In the genomic region with DNA sequence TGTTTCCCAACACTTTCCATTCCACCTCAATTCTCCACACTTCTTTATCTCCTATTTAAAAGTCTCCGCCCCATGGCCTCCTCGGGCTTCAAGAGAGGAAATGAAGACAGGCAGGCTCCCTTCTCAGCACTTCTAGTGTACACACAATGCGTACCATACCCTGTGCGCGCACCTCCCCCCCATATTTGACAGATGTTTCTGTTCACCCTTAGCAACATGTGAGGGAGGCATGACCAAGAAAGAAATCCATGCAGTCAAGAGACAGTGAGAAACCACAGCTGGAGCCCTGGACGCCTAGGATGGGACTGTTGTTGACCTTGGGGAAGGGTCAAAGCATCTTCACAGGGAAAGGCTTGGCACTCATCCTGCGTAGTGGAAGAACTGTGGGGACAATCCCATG, we compare ENCODE assay signal across 29 mouse cellular contexts.
A peak's percentile ranks its signal among the peaks of the same experiment; 100 is the strongest.
DNase-seq lines count a peak whose midpoint lies in the region; ATAC-seq and TF ChIP-seq lines count a peak whose summit lies in the region.
"Had no signal": no experiment of that assay in that cellular context is flagged by ENCODE, and none has a peak within 500 bp of the region (broad histone marks: within the 10 kb centered on the region; RNA-seq: fewer than 3 reads in every experiment).

No protein-coding gene starts in this region.

- no peak for DNase-seq in kidney, adult 18-20 months
- DNase-seq in lung, embryonic 14.5 days: peak; percentile 64
- no peak for DNase-seq in lung, adult 2 months
- DNase-seq in lung, postnatal 0 days (ENCODE audit: low spot score): peak; percentile 60
- peak; percentile 12 for DNase-seq in lung, postnatal 36 days
- no peak for DNase-seq in left cerebral cortex, adult 2 months (ENCODE audit: extremely low spot score in 1 of 2, low spot score in 2 of 2)
- DNase-seq: adrenal gland, postnatal 36 days; cerebellum, adult 18-20 months; cerebellum, postnatal 10 days; heart, adult 2 months; heart, postnatal 10 days; layer of hippocampus, adult 9-11 months; liver; midbrain, embryonic 14.5 days; retina, postnatal 1 day; right cerebral cortex, postnatal 14 days; thymus, adult 2 months; thymus, postnatal 36 days had no signal

- no peak overlapping the region for H3K9ac ChIP-seq in kidney, embryonic 16.5 days (replicated peaks; ENCODE audit: low read length)
- no peak overlapping the region for H3K9ac ChIP-seq in lung, embryonic 14.5 days
- H3K9ac ChIP-seq in lung, postnatal 0 days (replicated peaks; ENCODE audit: low read depth): no peak overlapping the region
- H3K9ac ChIP-seq: embryonic facial prominence, embryonic 13.5 days; heart, embryonic 13.5 days; liver, embryonic 14.5 days; neural tube, embryonic 15.5 days had no signal

- TF ChIP-seq POLR2A in lung, adult 2 months (IDR thresholded peaks at IDR 0.05; ENCODE audit: borderline replicate concordance, extremely low read depth, low read depth, low read length): no peak

- no peak overlapping the region for H3K27ac ChIP-seq in kidney, embryonic 16.5 days (ENCODE audit: low read length)
- no peak overlapping the region for H3K27ac ChIP-seq in lung, embryonic 14.5 days (ENCODE audit: low read depth)
- H3K27ac ChIP-seq in lung, postnatal 0 days (ENCODE audit: low read length): no peak overlapping the region
- no peak overlapping the region for H3K27ac ChIP-seq in left cerebral cortex, adult 2 months
- H3K27ac ChIP-seq: embryonic facial prominence, embryonic 13.5 days; forebrain, embryonic 10.5 days; heart, adult 2 months; heart, embryonic 13.5 days; hindbrain, embryonic 10.5 days; liver, embryonic 14.5 days; macrophage; neural tube, embryonic 15.5 days had no signal

- no peak for TF ChIP-seq CTCF in lung, embryonic 14.5 days (IDR thresholded peaks at IDR 0.05; ENCODE audit: low read depth)
- TF ChIP-seq CTCF in lung, adult 2 months (IDR thresholded peaks at IDR 0.05; ENCODE audit: insufficient read depth, low read length): no peak
- no peak for TF ChIP-seq CTCF in lung, postnatal 0 days (IDR thresholded peaks at IDR 0.05)
- TF ChIP-seq CTCF in left cerebral cortex, adult 2 months (IDR thresholded peaks at IDR 0.05): no peak

- 0 out of 2 replicates have a peak, but pooled peaks cover 4% of the 10 kb centered on the region for H3K4me1 ChIP-seq in kidney, embryonic 16.5 days (ENCODE audit: insufficient read depth, low read length)
- no peaks in the 10 kb centered on the region for H3K4me1 ChIP-seq in lung, embryonic 14.5 days (ENCODE audit: insufficient read depth)
- no peaks in the 10 kb centered on the region for H3K4me1 ChIP-seq in lung, adult 2 months (ENCODE audit: control insufficient read depth, insufficient read depth, low read length)
- H3K4me1 ChIP-seq in lung, postnatal 0 days (ENCODE audit: insufficient read depth, low read depth, low read length): no peaks in the 10 kb centered on the region
- H3K4me1 ChIP-seq: forebrain, embryonic 10.5 days; heart, embryonic 13.5 days had no signal

- H3K36me3 ChIP-seq in kidney, embryonic 16.5 days (ENCODE audit: insufficient read depth, low read length): no peaks in the 10 kb centered on the region
- H3K36me3 ChIP-seq in lung, embryonic 14.5 days (ENCODE audit: insufficient read depth): no peaks in the 10 kb centered on the region
- H3K36me3 ChIP-seq in lung, postnatal 0 days (ENCODE audit: insufficient read depth, low read length): no peaks in the 10 kb centered on the region
- H3K36me3 ChIP-seq: embryonic facial prominence, embryonic 13.5 days; forebrain, embryonic 10.5 days; heart, embryonic 13.5 days; hindbrain, embryonic 10.5 days; neural tube, embryonic 15.5 days had no signal

- WGBS in kidney, embryonic 16.5 days: 46% methylated on average over 7 of the region's 7 CpGs
- WGBS in lung, embryonic 14.5 days: 26% methylated on average over 7 of the region's 7 CpGs
- 48% methylated on average over 7 of the region's 7 CpGs for WGBS in lung, adult 2 months
- WGBS in lung, postnatal 0 days: 47% methylated on average over 7 of the region's 7 CpGs

- no peak for TF ChIP-seq EP300 in lung, postnatal 0 days (IDR thresholded peaks at IDR 0.05)

- H3K9me3 ChIP-seq in kidney, embryonic 16.5 days (ENCODE audit: low read length): peaks cover 6% of the 10 kb centered on the region; the same call in 1 of the 2 replicates
- peaks cover 4% of the 10 kb centered on the region; the same call in 1 of the 2 replicates for H3K9me3 ChIP-seq in lung, embryonic 14.5 days (ENCODE audit: low read depth, low read length)
- H3K9me3 ChIP-seq in lung, postnatal 0 days (ENCODE audit: low read length): no peaks in the 10 kb centered on the region
- H3K9me3 ChIP-seq: forebrain, embryonic 10.5 days; neural tube, embryonic 15.5 days had no signal

- H3K27me3 ChIP-seq in kidney, embryonic 16.5 days (ENCODE audit: insufficient read depth, low read length): no peaks in the 10 kb centered on the region
- no peaks in the 10 kb centered on the region for H3K27me3 ChIP-seq in lung, embryonic 14.5 days (ENCODE audit: insufficient read depth, low read length)
- no peaks in the 10 kb centered on the region for H3K27me3 ChIP-seq in lung, postnatal 0 days (replicated peaks; ENCODE audit: insufficient read depth, low read length)
- H3K27me3 ChIP-seq: embryonic facial prominence, embryonic 13.5 days; heart, embryonic 13.5 days; neural tube, embryonic 15.5 days had no signal

- no peak overlapping the region for H3K4me2 ChIP-seq in kidney, embryonic 16.5 days (replicated peaks; ENCODE audit: low read depth, low read length)
- no peak overlapping the region for H3K4me2 ChIP-seq in lung, embryonic 14.5 days
- no peak overlapping the region for H3K4me2 ChIP-seq in lung, postnatal 0 days (replicated peaks; ENCODE audit: low read depth, low read length)
- H3K4me2 ChIP-seq: embryonic facial prominence, embryonic 13.5 days; heart, embryonic 13.5 days; neural tube, embryonic 15.5 days had no signal

- intact Hi-C loops in left cerebral cortex, adult 2 months (cut with DNase I): no loop called here

- H3K4me3 ChIP-seq in kidney, embryonic 16.5 days (ENCODE audit: low read length): no peak overlapping the region
- no peak overlapping the region for H3K4me3 ChIP-seq in lung, embryonic 14.5 days (ENCODE audit: low read depth, low read length)
- H3K4me3 ChIP-seq in lung, adult 2 months (replicated peaks; ENCODE audit: extremely low read depth, low read depth, low read length): no peak overlapping the region
- H3K4me3 ChIP-seq in lung, postnatal 0 days (ENCODE audit: low read depth, low read length): no peak overlapping the region
- H3K4me3 ChIP-seq in left cerebral cortex, adult 2 months: no peak overlapping the region
- H3K4me3 ChIP-seq: embryonic facial prominence, embryonic 13.5 days; forebrain, embryonic 10.5 days; heart, adult 2 months; heart, embryonic 13.5 days; hindbrain, embryonic 10.5 days; neural tube, embryonic 15.5 days had no signal

- ATAC-seq in kidney, embryonic 16.5 days (ENCODE audit: low FRiP score, low TSS enrichment): peak; percentile 71
- ATAC-seq in lung, embryonic 14.5 days (ENCODE audit: insufficient read depth): peak; percentile 63
- ATAC-seq in lung, postnatal 0 days: peak; percentile 73
- ATAC-seq: CD4-positive, CD25-positive, alpha-beta regulatory T cell, adult 4 months; forebrain, embryonic 16.5 days; hindbrain, embryonic 16.5 days had no signal

Comparison
In these comparisons a context has a peak if more than half of its experiments do, and no peak if none do; other contexts are left out.
1. DNase-seq: peak in lung, embryonic 14.5 days (single experiment), lung, postnatal 0 days (single experiment) and lung, postnatal 36 days (single experiment); none in kidney, adult 18-20 months (single experiment), lung, adult 2 months (single experiment) and left cerebral cortex, adult 2 months (0 of 2).
2. Peak in every context shown above with its lines, with median percentiles within 50 percentile points of each other: ATAC-seq.